Mouse (Mus musculus): ENCODE measurements around the gene Gas6.

The Gas6 gene

GRCm38 (mm10) chr8:13493858-13494631 lies at the start of gene Gas6:
Gene Gas6 (minus strand): TSS chr8:13494490.
- in situ Hi-C loops (cut with MboI) = no loop called here

GRCm38 (mm10) chr8:13541526-13541925 lies 47.2 kb upstream of the Gas6 start:
- in situ Hi-C loops (cut with MboI) = no loop called here

- in situ Hi-C loops (cut with MboI) = no loop called here
These were observed 45.8 kb upstream of the Gas6 start for GRCm38 (mm10) chr8:13540122-13540521.

- in situ Hi-C loops (cut with MboI) = no loop called here
These were observed 44.5 kb upstream of the Gas6 start for GRCm38 (mm10) chr8:13538821-13539220.

- in situ Hi-C loops (cut with MboI) = no loop called here
These were observed 42.8 kb upstream of the Gas6 start for GRCm38 (mm10) chr8:13537102-13537501.

- in situ Hi-C loops (cut with MboI) = no loop called here
These were observed 38.8 kb upstream of the Gas6 start for GRCm38 (mm10) chr8:13533123-13533522.

- in situ Hi-C loops (cut with MboI) = no loop called here
These were observed 37.4 kb upstream of the Gas6 start for GRCm38 (mm10) chr8:13531602-13532171.

- in situ Hi-C loops (cut with MboI) = no loop called here
These were observed 36.7 kb upstream of the Gas6 start for GRCm38 (mm10) chr8:13530941-13531340.

GRCm38 (mm10) chr8:13530401-13530800 lies 36.1 kb upstream of the Gas6 start:
- in situ Hi-C loops (cut with MboI) = no loop called here

GRCm38 (mm10) chr8:13529891-13530316 lies 35.6 kb upstream of the Gas6 start:
- in situ Hi-C loops (cut with MboI) = no loop called here

GRCm38 (mm10) chr8:13529011-13529840 lies 34.9 kb upstream of the Gas6 start:
- in situ Hi-C loops (cut with MboI) = no loop called here

- in situ Hi-C loops (cut with MboI) = no loop called here
These were observed 27.1 kb upstream of the Gas6 start for GRCm38 (mm10) chr8:13521392-13521791.

- in situ Hi-C loops (cut with MboI) = no loop called here
These were observed 26.1 kb upstream of the Gas6 start for GRCm38 (mm10) chr8:13520349-13520748.

GRCm38 (mm10) chr8:13519503-13519902 lies 25.2 kb upstream of the Gas6 start:
- in situ Hi-C loops (cut with MboI) = no loop called here

- in situ Hi-C loops (cut with MboI) = no loop called here
These were observed 23.0 kb upstream of the Gas6 start for GRCm38 (mm10) chr8:13517284-13517781.

- in situ Hi-C loops (cut with MboI) = no loop called here
These were observed 22.4 kb upstream of the Gas6 start for GRCm38 (mm10) chr8:13516728-13517127.

GRCm38 (mm10) chr8:13516011-13516442 lies 21.7 kb upstream of the Gas6 start:
- in situ Hi-C loops (cut with MboI) = no loop called here

GRCm38 (mm10) chr8:13513556-13514370 lies 19.5 kb upstream of the Gas6 start:
- in situ Hi-C loops (cut with MboI) = no loop called here

- in situ Hi-C loops (cut with MboI) = no loop called here
These were observed 18.4 kb upstream of the Gas6 start for GRCm38 (mm10) chr8:13512677-13513076.

GRCm38 (mm10) chr8:13512016-13512415 lies 17.7 kb upstream of the Gas6 start:
- in situ Hi-C loops (cut with MboI) = no loop called here

GRCm38 (mm10) chr8:13507284-13507937 lies 13.1 kb upstream of the Gas6 start:
- in situ Hi-C loops (cut with MboI) = no loop called here
